Mouse (Mus musculus): ENCODE measurements at regions not wholly inside any gene's neighbourhood (a gene's known extent, or its start where the extent isn't known, plus 50 kb on each side); places are given as distances from the start of the nearest gene placed in this dataset.

GRCm38 (mm10) chr16:25176870-25177269 is 109.7 kb upstream of the Tprg start:
- DNase-seq (ENCODE audit: low read depth, low spot score), result no peak
- Histone ChIP-seq H3K27ac (ENCODE audit: control insufficient read depth, low read depth, low read length) (no peak overlapping the region), H3K4me1 (ENCODE audit: control insufficient read depth in 1 of 2, insufficient read depth in 2 of 2, low read length in 2 of 2) (no peaks in the 10 kb centered on the region), H3K9ac (ENCODE audit: control insufficient read depth, low read depth, low read length, poor library complexity, severe bottlenecking) (no peak overlapping the region), H3K36me3 (ENCODE audit: control insufficient read depth in 1 of 2, insufficient read depth in 2 of 2, low read length in 2 of 2) (peaks cover 0 to 7% of the 10 kb centered on the region in 2 experiments; a peak in 2 of 4 replicates), H3K4me3 (ENCODE audit: control insufficient read depth in 1 of 2, insufficient read depth in 1 of 2, low read depth in 2 of 2, low read length in 2 of 2) (no peak overlapping the region), H3K9me3 (replicated peaks; ENCODE audit: insufficient read depth, low read length) (no peaks in the 10 kb centered on the region), H3K79me2 (ENCODE audit: control insufficient read depth, insufficient read depth, low read length, poor library complexity) (no peaks in the 10 kb centered on the region), H3K27me3 (ENCODE audit: control insufficient read depth in 1 of 2, insufficient read depth in 2 of 2, low read length in 2 of 2) (no peaks in the 10 kb centered on the region)
- TF ChIP-seq TBP (IDR thresholded peaks at IDR 0.05; ENCODE audit: low read depth, low read length) (no peak), POLR2AphosphoS5 (IDR thresholded peaks at IDR 0.05; ENCODE audit: borderline replicate concordance, low read depth, low read length) (no peak), POLR2AphosphoS2 (IDR thresholded peaks at IDR 0.05; ENCODE audit: low read length) (no peak)

GRCm38 (mm10) chr16:25178055-25178454 is 108.6 kb upstream of the Tprg start:
- peak; percentile 80 for DNase-seq (ENCODE audit: low read depth, low spot score)
- H3K9me3 ChIP-seq (replicated peaks; ENCODE audit: insufficient read depth, low read length), result no peaks in the 10 kb centered on the region
- no peaks in the 10 kb centered on the region for H3K4me1 ChIP-seq (ENCODE audit: control insufficient read depth in 1 of 2, insufficient read depth in 2 of 2, low read length in 2 of 2)
- H3K79me2 ChIP-seq (ENCODE audit: control insufficient read depth, insufficient read depth, low read length, poor library complexity), result no peaks in the 10 kb centered on the region
- H3K27me3 ChIP-seq (ENCODE audit: control insufficient read depth in 1 of 2, insufficient read depth in 2 of 2, low read length in 2 of 2), result no peaks in the 10 kb centered on the region
- TF ChIP-seq MYC (IDR thresholded peaks at IDR 0.05; ENCODE audit: low read depth, low read length) (no peak), POLR2A (IDR thresholded peaks at IDR 0.05; ENCODE audit: control insufficient read depth in 1 of 2, insufficient read depth in 1 of 2, low read depth in 1 of 2, low read length in 2 of 2, poor library complexity in 1 of 2) (no peak), ZNF384 (IDR thresholded peaks at IDR 0.05; ENCODE audit: low read depth, low read length) (no peak), KAT2A (conservative IDR thresholded peaks at IDR 0.05; ENCODE audit: low read depth, low read length) (no peak), HCFC1 (IDR thresholded peaks at IDR 0.05; ENCODE audit: low read depth, low read length) (no peak), MAZ (IDR thresholded peaks at IDR 0.05; ENCODE audit: low read depth, low read length) (no peak), GATA1 (IDR thresholded peaks at IDR 0.05; ENCODE audit: low read depth, low read length) (peak; percentile 78), GABPA (IDR thresholded peaks at IDR 0.05; ENCODE audit: low read depth, low read length) (no peak), USF1 (IDR thresholded peaks at IDR 0.05; ENCODE audit: low read depth, low read length) (no peak), CHD1 (IDR thresholded peaks at IDR 0.05; ENCODE audit: low read depth, low read length) (no peak), ELF1 (IDR thresholded peaks at IDR 0.05; ENCODE audit: low read depth, low read length) (no peak), MYB (IDR thresholded peaks at IDR 0.05; ENCODE audit: low read depth, low read length) (peak; percentile 43; the same call in 1 of the 2 replicates), ZC3H11A (IDR thresholded peaks at IDR 0.05; ENCODE audit: low read depth, low read length) (no peak), EP300 (IDR thresholded peaks at IDR 0.05; ENCODE audit: low read depth in 1 of 2, low read length in 2 of 2) (peak; percentile 71 to 80), CTCF (IDR thresholded peaks at IDR 0.05 in 2 of 3, conservative IDR thresholded peaks at IDR 0.05 in 1 of 3; ENCODE audit: control insufficient read depth in 1 of 3, insufficient read depth in 1 of 3, low read depth in 2 of 3, low read length in 3 of 3, poor library complexity in 1 of 3, severe bottlenecking in 1 of 3) (no peak), TAL1 (IDR thresholded peaks at IDR 0.05; ENCODE audit: low read length) (0 out of 2 replicates have a peak, but pooled peaks have one; percentile 15), MEF2A (IDR thresholded peaks at IDR 0.05; ENCODE audit: extremely low read depth, insufficient replicate concordance, low read depth, low read length, poor library complexity, severe bottlenecking) (no peak), MAFK (IDR thresholded peaks at IDR 0.05; ENCODE audit: borderline replicate concordance, low read depth, low read length) (no peak), MAX (IDR thresholded peaks at IDR 0.05; ENCODE audit: low read length) (no peak), ETS1 (IDR thresholded peaks at IDR 0.05; ENCODE audit: low read depth, low read length) (peak; percentile 86), TCF12 (IDR thresholded peaks at IDR 0.05; ENCODE audit: low read depth, low read length) (peak; percentile 75), SMC3 (IDR thresholded peaks at IDR 0.05; ENCODE audit: low read depth, low read length) (no peak), RCOR1 (IDR thresholded peaks at IDR 0.05; ENCODE audit: low read depth, low read length) (peak; percentile 77), ZMIZ1 (IDR thresholded peaks at IDR 0.05; ENCODE audit: low read depth, low read length) (no peak), MXI1 (IDR thresholded peaks at IDR 0.05; ENCODE audit: low read depth, low read length) (no peak)
- no peak overlapping the region for H3K9ac ChIP-seq (ENCODE audit: control insufficient read depth, low read depth, low read length, poor library complexity, severe bottlenecking)
- peak overlapping the region; percentile 56; the same call in 1 of the 2 replicates for H3K27ac ChIP-seq (ENCODE audit: control insufficient read depth, low read depth, low read length)
- no peak overlapping the region for H3K4me3 ChIP-seq (ENCODE audit: control insufficient read depth in 1 of 2, insufficient read depth in 1 of 2, low read depth in 2 of 2, low read length in 2 of 2)
- peaks cover 0 to 7% of the 10 kb centered on the region in 2 experiments; a peak in 2 of 4 replicates for H3K36me3 ChIP-seq (ENCODE audit: control insufficient read depth in 1 of 2, insufficient read depth in 2 of 2, low read length in 2 of 2)
